Mouse (Mus musculus) natural killer cell, adult 2 months (primary cell): ENCODE results near the gene Hepacam2.
"Not testable (repeated sequence)": the region's sequence is repeated elsewhere in the genome, so short reads cannot be mapped to it uniquely, and the experiment has no call there.

Source experiments
- DNase-seq, 2 experiments: peaks; one replicate each; pipeline ENCODE4 v3.0.0; 2022; ENCODE audit warnings: low spot score in 2 of 2

Hepacam2 gene

DNA sequence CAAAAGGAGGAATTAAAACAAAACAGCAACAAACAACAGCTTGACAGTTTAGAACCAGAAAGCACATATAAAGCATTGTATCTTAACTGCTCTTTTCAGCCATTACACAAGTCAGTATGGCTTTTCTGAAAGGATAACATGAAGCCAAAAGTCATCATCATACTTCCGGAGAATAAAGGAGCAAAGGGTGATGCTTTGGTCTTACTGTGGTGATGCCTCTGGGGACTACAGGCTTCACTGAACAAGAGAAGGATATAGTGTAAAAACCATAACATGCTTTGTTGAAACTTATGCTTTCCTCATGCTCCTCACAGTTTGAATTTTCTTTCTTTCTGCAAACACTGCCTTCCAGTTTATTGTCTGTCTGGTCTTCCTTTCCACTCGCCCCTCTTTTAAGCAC, 34.5 kb downstream of the Hepacam2 start:
- DNase-seq = no peak

DNA sequence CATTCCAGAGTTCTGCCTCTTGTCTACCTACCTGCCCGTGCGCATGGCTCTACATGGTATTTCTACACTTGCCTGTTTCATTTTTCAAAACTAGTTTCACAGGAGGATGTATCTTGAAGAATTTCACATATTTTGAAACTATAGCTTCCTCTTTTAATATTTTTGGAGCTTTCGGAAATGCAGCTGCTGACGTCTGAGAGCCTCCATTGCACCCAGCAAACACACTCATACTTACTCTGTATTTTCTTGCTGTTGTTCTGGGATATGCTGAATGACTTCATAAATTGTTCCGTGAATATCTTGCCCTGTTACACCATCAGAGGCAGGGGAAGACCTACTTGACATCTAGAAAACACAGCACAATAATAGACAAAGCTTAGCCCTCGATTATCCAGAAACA, 35.1 kb downstream of the Hepacam2 start:
- DNase-seq = no peak

DNA sequence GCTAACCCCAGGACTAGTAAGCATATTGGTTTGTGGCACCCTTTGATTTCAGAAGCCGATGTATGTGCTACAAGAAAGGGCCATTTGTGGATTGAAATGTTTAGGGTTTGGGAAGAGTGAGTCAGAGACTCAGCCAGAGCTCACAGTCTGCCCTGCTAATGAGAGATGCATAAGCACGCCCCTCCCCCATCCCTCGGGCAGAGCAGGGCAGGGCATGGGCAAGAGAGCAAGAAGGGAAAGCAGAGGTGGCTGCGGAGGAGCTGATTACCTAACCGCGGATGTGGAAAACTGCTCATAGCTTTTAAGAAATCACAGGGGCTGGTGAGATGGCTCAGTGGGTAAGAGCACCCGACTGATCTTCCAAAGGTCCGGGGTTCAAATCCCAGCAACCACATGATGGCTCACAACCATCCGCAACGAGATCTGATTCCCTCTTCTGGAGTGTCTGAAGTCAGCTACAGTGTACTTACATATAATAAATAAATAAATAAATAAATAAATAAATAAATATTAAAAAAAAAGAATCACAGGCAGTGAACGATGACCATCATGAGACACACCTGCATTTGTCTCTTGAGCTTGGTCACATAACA, 42.1 kb downstream of the Hepacam2 start:
- no peak for DNase-seq

DNA sequence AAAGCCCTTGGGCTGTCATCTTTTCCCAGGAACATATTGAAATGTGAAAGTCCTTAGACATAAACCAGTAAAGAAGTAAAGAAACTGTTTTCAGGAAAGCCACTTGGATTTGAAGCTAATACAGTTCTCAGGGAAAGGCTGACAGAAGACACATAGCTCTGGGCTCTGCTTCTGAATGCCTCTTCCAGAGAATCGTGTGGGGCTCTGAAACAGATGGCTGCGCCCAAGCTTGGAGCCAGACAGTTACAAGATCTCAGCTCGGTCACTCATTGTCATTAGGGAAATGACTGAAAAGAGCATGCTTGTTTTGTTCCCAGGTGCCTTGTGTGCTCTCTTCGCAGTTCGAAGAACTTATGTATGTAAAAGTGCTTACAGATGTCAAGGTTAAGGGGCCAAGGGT, 43.7 kb downstream of the Hepacam2 start:
- no peak for DNase-seq

DNA sequence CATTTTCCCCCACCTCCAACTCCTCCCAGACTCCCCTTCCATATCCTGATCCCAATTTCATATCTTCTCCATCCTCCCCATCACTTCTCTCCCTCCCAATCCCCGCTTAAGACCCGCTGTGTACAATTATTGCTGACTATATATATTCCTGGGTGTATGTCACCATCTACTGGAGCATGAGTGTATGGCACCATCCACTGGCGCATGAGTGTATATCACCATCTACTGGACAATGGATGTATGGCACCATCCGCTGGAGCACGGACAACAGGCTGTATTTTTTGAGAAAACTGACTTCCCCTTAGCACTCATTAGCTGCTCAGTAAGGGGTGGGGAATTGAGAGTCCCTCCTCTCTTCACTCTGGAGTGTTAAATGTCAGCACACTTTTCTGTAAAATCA, 50.7 kb downstream of the Hepacam2 start:
- peak; percentile 65 to 79 for DNase-seq

DNA sequence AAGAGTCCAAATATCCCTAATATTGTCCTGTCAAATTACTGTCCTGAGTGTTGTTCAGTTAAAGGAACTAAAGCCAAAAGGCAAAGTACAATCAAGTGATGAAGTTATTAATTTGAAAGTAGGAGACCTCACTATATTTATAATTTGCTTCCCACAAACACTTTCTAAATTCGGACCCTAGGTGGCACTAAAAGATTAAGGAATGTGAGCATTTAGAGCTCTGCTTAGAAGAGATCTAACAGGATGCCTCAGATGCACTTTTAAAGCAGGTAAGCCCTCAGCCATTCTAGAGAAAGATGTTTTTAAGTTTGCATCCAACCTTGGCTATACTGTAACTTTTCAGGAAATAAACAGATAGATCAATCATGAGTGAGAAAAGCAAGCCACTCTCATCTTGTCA, 54.2 kb downstream of the Hepacam2 start:
- no peak for DNase-seq

DNA sequence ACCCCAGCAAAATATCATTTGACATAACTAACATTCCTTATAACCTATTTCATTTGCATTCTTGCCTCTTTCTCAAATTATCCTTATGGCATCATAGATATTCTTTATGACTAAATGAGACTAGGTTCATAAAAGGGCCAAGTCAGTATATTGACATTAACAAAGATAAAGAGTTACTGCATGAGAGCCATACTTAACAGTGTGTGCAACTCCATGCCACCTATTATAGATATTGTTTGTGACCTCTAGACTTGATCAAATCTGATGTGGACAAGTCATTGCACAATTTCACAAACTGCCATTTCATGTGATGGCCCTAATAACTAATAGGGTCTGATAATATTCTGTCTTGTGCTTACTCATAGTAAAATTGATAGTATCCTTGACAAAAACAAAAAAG, 62.0 kb downstream of the Hepacam2 start:
- no peak for DNase-seq

DNA sequence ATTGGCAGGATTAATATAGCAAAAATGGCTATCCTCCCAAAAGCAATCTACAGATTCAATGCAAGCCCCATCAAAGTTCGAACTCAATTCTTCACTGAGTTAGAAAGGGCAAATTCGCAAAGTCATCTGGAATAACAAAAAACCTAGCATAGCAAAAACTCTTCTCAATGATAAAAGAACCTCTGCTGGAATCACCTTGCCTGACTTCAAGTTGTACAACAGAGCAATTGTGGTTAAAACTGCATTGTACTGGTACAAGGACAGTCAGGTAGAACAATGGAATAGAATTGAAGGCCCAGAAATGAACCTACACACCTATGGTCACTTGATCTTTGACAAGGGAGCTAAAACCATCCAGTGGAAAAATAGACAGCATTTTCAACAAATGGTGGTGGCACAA, 67.1 kb downstream of the Hepacam2 start:
- not testable (repeated sequence) for DNase-seq

DNA sequence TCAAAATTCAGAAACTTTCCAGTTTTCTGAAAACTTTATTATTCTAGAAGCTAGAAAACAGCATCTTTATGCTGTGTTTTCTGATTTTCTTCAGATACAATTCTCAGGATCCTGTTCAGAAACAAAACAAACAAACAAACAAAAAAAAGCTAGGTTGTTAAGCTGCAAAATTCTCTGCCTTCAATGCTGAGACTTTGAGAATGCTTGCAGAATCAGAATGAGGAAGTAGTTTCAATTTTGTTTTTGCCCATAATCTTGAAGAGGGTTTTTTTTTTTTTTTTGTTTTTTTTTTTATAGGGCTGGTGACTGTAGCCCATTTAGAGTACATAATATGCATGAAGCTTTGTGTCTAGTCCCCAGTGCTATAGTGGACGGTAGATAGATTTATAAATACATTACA, 71.1 kb downstream of the Hepacam2 start:
- DNase-seq = no peak

DNA sequence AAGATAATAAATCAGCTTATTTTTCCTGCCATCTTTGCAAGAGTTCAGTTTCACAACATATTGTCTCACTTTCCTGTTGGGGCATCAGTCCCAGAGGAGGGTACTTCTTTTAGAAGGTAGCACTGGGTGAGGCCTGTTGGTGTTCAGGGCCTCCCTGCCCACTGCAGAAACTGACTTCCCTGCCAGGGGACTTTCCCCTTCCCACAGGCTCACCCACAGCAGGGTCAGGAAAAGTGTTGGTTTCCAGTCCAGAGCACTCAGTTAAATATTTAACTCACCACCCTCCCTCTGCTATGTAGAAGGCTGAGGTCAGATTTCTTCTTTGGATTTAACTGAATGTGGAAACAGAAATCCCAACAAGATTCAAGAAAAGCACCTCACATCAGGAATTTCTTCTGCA, 72.8 kb downstream of the Hepacam2 start:
- peak; percentile 18 to 31 for DNase-seq

DNA sequence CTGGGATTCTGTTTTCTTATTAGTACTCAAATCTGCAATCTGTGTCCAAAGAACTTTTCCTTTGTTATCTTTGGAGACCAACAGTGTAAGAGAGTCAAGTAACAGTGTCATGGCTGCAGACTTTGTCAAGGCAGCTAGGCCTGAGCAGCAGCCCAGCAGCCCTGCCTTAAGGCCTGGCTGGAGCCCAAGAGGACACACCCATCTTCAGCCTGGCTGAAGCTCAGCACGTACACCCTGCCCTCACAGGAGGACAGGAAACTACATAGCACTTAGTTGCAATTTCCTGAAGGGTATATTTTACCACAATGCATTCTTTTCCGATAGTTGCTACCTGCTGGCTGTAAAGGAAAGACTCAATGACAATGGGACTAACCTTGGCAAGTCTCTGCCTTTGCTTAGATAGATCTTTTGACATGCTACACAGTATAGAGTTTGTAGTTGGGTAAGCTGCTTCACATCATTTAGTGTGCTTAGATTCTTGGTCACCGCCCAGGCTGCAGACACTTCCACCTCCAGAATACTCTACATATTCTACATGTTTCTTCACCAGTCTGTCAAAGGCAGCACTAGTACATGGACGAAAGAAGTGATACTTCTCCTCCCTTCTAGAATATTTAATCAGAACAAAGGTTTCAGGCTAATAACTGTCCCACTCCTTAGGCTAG, 73.4 kb downstream of the Hepacam2 start:
- DNase-seq = peak in 1 of 2 experiments; percentile 26
